Mouse (Mus musculus) gastrocnemius, postnatal 14 days (tissue): ENCODE data around the gene Ndufa4l2. TPM values are rescaled to one million over a fixed set of nuclear protein-coding genes. Genes with fewer than 3 reads are reported as not detected.

Experiments used
- DNase-seq: peaks from one replicate; pipeline ENCODE4 v3.0.0; 2021; ENCODE audit warnings: mixed read lengths
- intact Hi-C: fragments of 180-260 bp; cut with DNase I; formaldehyde crosslinking; loops from one replicate; pipeline ENCODE4 v1.15.1; 2025; ENCODE audit warnings: low total_unique reads
- total RNA-seq, 2 experiments: library from RNA; stranded (reverse); gene quantifications; 2 replicates each; pipeline ENCODE4 v1.2.3; 2021

The Ndufa4l2 gene
- total RNA-seq, 2 experiments from 2014 or later = 23.3 to 25.3 TPM

GRCm38 (mm10) chr10:127508239-127508638 is 6.5 kb upstream of the Ndufa4l2 start:
- DNase-seq = peak; percentile 77
- intact Hi-C loops = no loop called here

- intact Hi-C loops = no loop called here
Measured at GRCm38 (mm10) chr10:127509051-127509836, 5.5 kb upstream of the Ndufa4l2 start.

GRCm38 (mm10) chr10:127509837-127510701 is 4.7 kb upstream of the Ndufa4l2 start:
- intact Hi-C loops = no loop called here
- peak; percentile 3 for DNase-seq

More at GRCm38 (mm10) chr10:127509051-127509836, 5.5 kb upstream of the Ndufa4l2 start:
- peak; percentile 82 for DNase-seq

- peak; percentile 1 for DNase-seq
- intact Hi-C loops = no loop called here
Measured at GRCm38 (mm10) chr10:127510895-127511617, 3.7 kb upstream of the Ndufa4l2 start.

GRCm38 (mm10) chr10:127511634-127512306 is 3.0 kb upstream of the Ndufa4l2 start:
- DNase-seq = peak; percentile 47
- intact Hi-C loops = loop anchor here (2.0 kb wide), 1 partner anchor 23 kb away; the partner anchor contains the start of gene Nxph4

- intact Hi-C loops = loop anchor here (2.0 kb wide), 1 partner anchor 23 kb away; the partner anchor contains the start of gene Nxph4
- DNase-seq = no peak
Measured at GRCm38 (mm10) chr10:127512307-127512666, 2.5 kb upstream of the Ndufa4l2 start.

- peak; percentile 93 for DNase-seq
- intact Hi-C loops = loop anchor here (2.0 kb wide), 1 partner anchor 22 kb away; the partner anchor contains the start of gene Nxph4
Measured at GRCm38 (mm10) chr10:127512813-127513212, 2.0 kb upstream of the Ndufa4l2 start.

- no peak for DNase-seq
- intact Hi-C loops = loop anchor here (2.0 kb wide), 1 partner anchor 21 kb away; the partner anchor contains the start of gene Nxph4
Measured at GRCm38 (mm10) chr10:127513501-127514091, 1.2 kb upstream of the Ndufa4l2 start.

- no peak for DNase-seq
- intact Hi-C loops = no loop called here
Measured at GRCm38 (mm10) chr10:127514111-127514698, 562 bp upstream of the Ndufa4l2 start.

- intact Hi-C loops = no loop called here
- DNase-seq = no peak
Measured at GRCm38 (mm10) chr10:127515271-127515982, 660 bp downstream of the Ndufa4l2 start.

GRCm38 (mm10) chr10:127515983-127516459 is 1.3 kb downstream of the Ndufa4l2 start:
- DNase-seq = no peak
- intact Hi-C loops = no loop called here

GRCm38 (mm10) chr10:127516576-127517260 is 2.0 kb downstream of the Ndufa4l2 start:
- DNase-seq = peak; percentile 59
- intact Hi-C loops = no loop called here

GRCm38 (mm10) chr10:127517941-127518340 is 3.2 kb downstream of the Ndufa4l2 start:
- intact Hi-C loops = no loop called here
- no peak for DNase-seq

- DNase-seq = no peak
Measured at GRCm38 (mm10) chr10:127519041-127519701, 4.4 kb downstream of the Ndufa4l2 start.

GRCm38 (mm10) chr10:127519903-127520713 is 5.3 kb downstream of the Ndufa4l2 start:
- intact Hi-C loops = no loop called here
- no peak for DNase-seq

More at GRCm38 (mm10) chr10:127519041-127519701, 4.4 kb downstream of the Ndufa4l2 start:
- intact Hi-C loops = no loop called here
